8 mouse cellular contexts compared by ENCODE assay signal in the genomic region with DNA sequence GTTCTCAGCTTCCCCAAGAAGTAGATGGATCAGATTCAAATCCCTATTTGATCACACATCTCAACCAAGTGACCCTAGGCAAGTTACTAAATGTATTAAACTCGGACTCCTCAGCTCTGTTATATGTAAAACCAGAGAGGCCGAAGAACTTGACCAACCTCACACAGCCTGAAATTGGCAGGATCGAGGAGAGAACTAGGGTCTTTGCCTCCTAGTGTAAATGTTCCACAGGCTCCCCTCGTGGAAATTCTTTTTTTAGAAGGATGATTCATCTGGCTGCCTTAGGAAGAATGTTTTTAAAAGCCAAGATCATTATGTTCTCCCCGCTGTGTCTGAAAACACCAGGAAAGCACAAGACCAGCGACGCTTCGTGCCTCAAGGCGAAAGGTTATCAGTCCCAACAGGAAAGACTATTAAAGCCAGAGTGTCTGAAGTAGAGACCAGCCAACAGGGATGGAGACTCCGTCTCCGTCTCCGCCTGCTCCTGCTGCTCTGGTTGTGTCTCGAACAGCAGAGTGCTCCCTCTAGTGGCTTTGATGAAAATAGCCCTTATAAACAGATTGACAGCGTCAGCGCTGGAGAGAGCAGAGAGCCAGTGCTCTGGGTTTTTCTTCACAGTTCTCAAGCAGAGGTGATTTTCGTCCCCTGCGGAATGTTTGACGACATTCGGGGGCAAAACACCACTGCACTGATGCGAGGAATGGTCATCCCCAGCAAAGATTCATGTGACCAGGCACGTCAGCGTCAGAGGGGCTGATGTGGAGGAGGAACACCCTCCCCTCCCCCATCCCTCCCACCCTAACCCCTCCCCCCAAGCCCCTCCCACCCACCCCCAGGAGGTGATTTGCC. TPM values are rescaled to one million over a fixed set of nuclear protein-coding genes. Genes with fewer than 3 reads are reported as not detected.
A peak's percentile ranks its signal among the peaks of the same experiment; 100 is the strongest.
DNase-seq lines count a peak whose midpoint lies in the region; ATAC-seq and TF ChIP-seq lines count a peak whose summit lies in the region.

No protein-coding gene starts in this region.

- no peak for TF ChIP-seq POLR2A in liver, adult 2 months (IDR thresholded peaks at IDR 0.05; ENCODE audit: extremely low read depth, insufficient read depth, low read length)

- H3K4me3 ChIP-seq in heart, embryonic 13.5 days = peak overlapping the region; percentile 46
- 0 out of 2 replicates have a peak overlapping the region, but pooled peaks have one; percentile 18 for H3K4me3 ChIP-seq in kidney, postnatal 0 days (replicated peaks; ENCODE audit: low read depth, low read length)
- H3K4me3 ChIP-seq in liver, adult 2 months (ENCODE audit: insufficient read depth, low read depth, low read length) = no peak overlapping the region; the same call in 1 of the 2 replicates
- H3K4me3 ChIP-seq in stomach, embryonic 14.5 days (ENCODE audit: low read depth, low read length) = 0 out of 2 replicates have a peak overlapping the region, but pooled peaks have one; percentile 6

- H3K27me3 ChIP-seq in heart, embryonic 13.5 days (replicated peaks) = no peaks in the 10 kb centered on the region
- H3K27me3 ChIP-seq in kidney, postnatal 0 days (ENCODE audit: insufficient read depth, low read length) = no peaks in the 10 kb centered on the region
- no peaks in the 10 kb centered on the region for H3K27me3 ChIP-seq in liver, adult 2 months (ENCODE audit: control insufficient read depth, insufficient read depth, low read length)
- H3K27me3 ChIP-seq in stomach, embryonic 14.5 days (ENCODE audit: control insufficient read depth, insufficient read depth, low read length) = no peaks in the 10 kb centered on the region

- H3K36me3 ChIP-seq in heart, embryonic 13.5 days = no peaks in the 10 kb centered on the region
- no peaks in the 10 kb centered on the region for H3K36me3 ChIP-seq in kidney, postnatal 0 days (ENCODE audit: insufficient read depth, low read length)
- H3K36me3 ChIP-seq in liver, adult 2 months (ENCODE audit: control insufficient read depth, insufficient read depth, low read length) = no peaks in the 10 kb centered on the region
- no peaks in the 10 kb centered on the region for H3K36me3 ChIP-seq in stomach, embryonic 14.5 days (ENCODE audit: control insufficient read depth, insufficient read depth, low read length)

- no peaks in the 10 kb centered on the region for H3K9me3 ChIP-seq in heart, embryonic 13.5 days
- no peaks in the 10 kb centered on the region for H3K9me3 ChIP-seq in kidney, postnatal 0 days (replicated peaks; ENCODE audit: low read length)
- no peaks in the 10 kb centered on the region for H3K9me3 ChIP-seq in stomach, embryonic 14.5 days (ENCODE audit: control insufficient read depth, low read depth, low read length)

- peak; percentile 97 for TF ChIP-seq CTCF in kidney, postnatal 0 days (IDR thresholded peaks at IDR 0.05; ENCODE audit: low read depth)
- TF ChIP-seq CTCF in liver, adult 2 months (IDR thresholded peaks at IDR 0.05; ENCODE audit: low read depth, low read length) = peak; percentile 87

- peak overlapping the region; percentile 66 for H3K4me2 ChIP-seq in heart, embryonic 13.5 days
- peak overlapping the region; percentile 48 for H3K4me2 ChIP-seq in kidney, postnatal 0 days (ENCODE audit: low read length)
- peak overlapping the region; percentile 29 for H3K4me2 ChIP-seq in stomach, embryonic 14.5 days (replicated peaks; ENCODE audit: low read depth, low read length)

- peak; percentile 96 for ATAC-seq in CD4-positive, CD25-positive, alpha-beta regulatory T cell, adult 4 months
- ATAC-seq in erythroid progenitor cell, adult 5-6 weeks (replicated peaks; ENCODE audit: low FRiP score, poor library complexity, severe bottlenecking) = peak; percentile 91
- ATAC-seq in heart, embryonic 13.5 days (ENCODE audit: extremely low read depth, insufficient number of reproducible peaks, low FRiP score, low TSS enrichment) = peak; percentile 66; the same call in 1 of the 2 replicates
- ATAC-seq in kidney, postnatal 0 days (replicated peaks; ENCODE audit: low FRiP score, low read depth) = peak; percentile 90
- ATAC-seq in monocyte, adult 5-6 weeks (replicated peaks; ENCODE audit: insufficient number of reproducible peaks, low FRiP score, low TSS enrichment, poor library complexity, severe bottlenecking) = peak; percentile 94
- peak; percentile 92 for ATAC-seq in stomach, embryonic 14.5 days (ENCODE audit: insufficient number of reproducible peaks, insufficient read depth, low FRiP score, low read depth)

- H3K4me1 ChIP-seq in heart, embryonic 13.5 days = peaks cover 13% of the 10 kb centered on the region
- no peaks in the 10 kb centered on the region for H3K4me1 ChIP-seq in kidney, postnatal 0 days (replicated peaks; ENCODE audit: insufficient read depth, low read length)
- H3K4me1 ChIP-seq in liver, adult 2 months (ENCODE audit: control insufficient read depth, insufficient read depth, low read length) = no peaks in the 10 kb centered on the region
- peaks cover 3% of the 10 kb centered on the region; the same call in 1 of the 2 replicates for H3K4me1 ChIP-seq in stomach, embryonic 14.5 days (ENCODE audit: control insufficient read depth, insufficient read depth, low read length)

- 7% methylated on average over 22 of the region's 22 CpGs for WGBS in heart, embryonic 13.5 days
- 9% methylated on average over 22 of the region's 22 CpGs for WGBS in kidney, postnatal 0 days
- 9% methylated on average over 22 of the region's 22 CpGs for WGBS in liver, adult 2 months
- WGBS in stomach, embryonic 14.5 days = 9% methylated on average over 22 of the region's 22 CpGs

- H3K79me2 ChIP-seq in liver, adult 2 months (ENCODE audit: control insufficient read depth, insufficient read depth, low read length) = no peaks in the 10 kb centered on the region

- peak; percentile 75 for DNase-seq in brain, embryonic 18.5 days (ENCODE audit: low read depth, low spot score)
- DNase-seq in kidney, postnatal 0 days (ENCODE audit: low spot score) = peak; percentile 97
- DNase-seq in liver, adult 2 months (ENCODE audit: extremely low read depth, low read depth, low spot score) = peak; percentile 72

- peak overlapping the region; percentile 79 for H3K9ac ChIP-seq in heart, embryonic 13.5 days
- H3K9ac ChIP-seq in kidney, postnatal 0 days (ENCODE audit: low read depth, low read length) = no peak overlapping the region
- peak overlapping the region; percentile 54; the same call in 1 of the 2 replicates for H3K9ac ChIP-seq in liver, adult 2 months (ENCODE audit: low read depth, low read length)
- H3K9ac ChIP-seq in stomach, embryonic 14.5 days (replicated peaks; ENCODE audit: low read depth, low read length) = 0 out of 2 replicates have a peak overlapping the region, but pooled peaks have one; percentile 7

- peak overlapping the region; percentile 77 for H3K27ac ChIP-seq in heart, embryonic 13.5 days (replicated peaks)
- peak overlapping the region; percentile 69 for H3K27ac ChIP-seq in kidney, postnatal 0 days
- H3K27ac ChIP-seq in liver, adult 2 months (replicated peaks; ENCODE audit: insufficient read depth, low read depth, low read length) = no peak overlapping the region
- H3K27ac ChIP-seq in stomach, embryonic 14.5 days (ENCODE audit: low read length) = no peak overlapping the region

RNA-seq across cellular contexts. Expression of a gene that starts 6.3 kb away (rescaled TPM):
- 10 to 100 TPM; 80.3 to 85.0 TPM for polyA plus RNA-seq in CD4-positive, CD25-positive, alpha-beta regulatory T cell, adult 4 months (2017; shearing (Covaris generic))
- 5.0 and 5.9 TPM in 2 replicates for total RNA-seq in erythroid progenitor cell, adult 5-6 weeks (2015; ENCODE audit: low replicate concordance)
- total RNA-seq in erythroid progenitor cell, adult 5-6 weeks (2017; ENCODE audit: low replicate concordance) = 4.1 and 6.4 TPM in 2 replicates
- polyA plus RNA-seq in heart, embryonic 13.5 days (2015; fragmentation: Nextera tagmentation; extraction: Ambion mirVana) = 27.1 and 31.3 TPM in 2 replicates
- polyA plus RNA-seq in kidney, postnatal 0 days (2015; fragmentation: Nextera tagmentation; extraction: Ambion mirVana) = 28.3 and 28.5 TPM in 2 replicates
- 12.4 and 13.6 TPM in 2 replicates for total RNA-seq in liver, adult 2 months (2014; rRNA removed)
- 2.9 and 3.6 TPM in 2 replicates for polyA plus RNA-seq in liver, adult 2 months (2012; rRNA removed)
- 25.0 to 52.6 TPM (median 30.4 TPM) in 3 replicates for total RNA-seq in monocyte, adult 5-6 weeks (2017)
- 23.0 and 25.5 TPM in 2 replicates for polyA plus RNA-seq in stomach, embryonic 14.5 days (2014; fragmentation: Nextera tagmentation; extraction: Ambion mirVana)

Comparison
In these comparisons a context has a peak if more than half of its experiments do, and no peak if none do; other contexts are left out.
1. H3K27ac ChIP-seq: peak in heart, embryonic 13.5 days (single experiment) and kidney, postnatal 0 days (single experiment); none in liver, adult 2 months (single experiment) and stomach, embryonic 14.5 days (single experiment).
2. Peak in every context shown above with its lines, with median percentiles within 50 percentile points of each other: ATAC-seq, DNase-seq and H3K4me2 ChIP-seq.